Mouse (Mus musculus): ENCODE data around the gene Macrod2. TPM values are rescaled to one million over a fixed set of nuclear protein-coding genes. Genes with fewer than 3 reads are reported as not detected.

The Macrod2 gene
- total and polyA plus RNA-seq, 2 experiments from 2014 or later = 37.3 to 67.2 TPM

DNA sequence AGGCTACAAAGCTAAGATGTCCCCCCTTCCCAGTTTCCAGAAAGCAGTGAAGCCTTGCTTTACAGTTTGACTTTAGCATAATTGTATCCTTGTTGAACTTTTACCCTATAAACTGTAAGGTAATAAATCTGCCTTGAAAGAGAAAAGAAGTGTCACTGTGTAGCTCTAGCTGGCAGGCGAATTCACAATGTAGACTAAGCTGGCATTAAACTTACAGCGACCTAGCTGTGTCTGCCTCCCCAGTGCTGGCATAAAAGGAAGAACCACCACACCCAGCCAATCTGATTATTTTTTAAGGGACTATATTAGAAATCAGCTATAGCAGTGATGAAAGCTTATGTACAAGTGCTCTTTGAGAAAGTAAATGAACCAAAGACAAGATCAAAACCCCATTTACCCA, 1791.8 kb downstream of the Macrod2 start:
- no peak for DNase-seq (ENCODE audit: low spot score)
- ATAC-seq (ENCODE audit: low FRiP score) = no peak
- Histone ChIP-seq H3K27ac (ENCODE audit: low read depth, low read length) (no peak overlapping the region), H3K9ac (replicated peaks; ENCODE audit: low read length, poor library complexity, severe bottlenecking) (no peak overlapping the region), H3K36me3 (ENCODE audit: insufficient read depth, low read length) (no peaks in the 10 kb centered on the region), H3K4me1 (ENCODE audit: insufficient read depth, low read length) (no peaks in the 10 kb centered on the region; the same call in 1 of the 2 replicates), H3K9me3 (ENCODE audit: low read length) (no peaks in the 10 kb centered on the region), H3K27me3 (ENCODE audit: insufficient read depth, low read length) (no peaks in the 10 kb centered on the region), H3K4me3 (ENCODE audit: low read depth, low read length) (no peak overlapping the region), H3K4me2 (ENCODE audit: low read depth, low read length, poor library complexity, severe bottlenecking) (no peak overlapping the region)
- 41% methylated on average over 2 of the region's 2 CpGs for WGBS
- no peak for TF ChIP-seq CTCF (IDR thresholded peaks at IDR 0.05)

DNA sequence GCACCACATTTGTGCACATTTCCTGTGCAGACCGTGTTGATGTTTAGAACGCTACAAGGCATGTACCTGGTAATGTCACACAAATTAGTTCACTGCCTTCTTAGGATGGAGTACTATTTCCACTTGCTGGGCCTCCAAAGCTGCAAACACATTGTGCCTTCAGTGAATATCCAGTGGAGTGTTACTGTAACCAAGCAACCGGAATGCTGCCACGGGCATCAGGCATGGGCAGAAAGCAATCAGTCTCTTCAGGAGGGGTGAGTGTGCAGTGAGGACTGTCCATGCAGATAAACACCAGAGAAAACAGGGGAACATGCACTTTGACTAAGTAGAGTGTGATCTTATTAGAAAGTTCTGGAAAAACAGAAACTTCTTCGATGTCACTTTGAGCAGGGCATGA, 1792.3 kb downstream of the Macrod2 start:
- DNase-seq (ENCODE audit: low spot score) = peak; percentile 67
- no peaks in the 10 kb centered on the region for H3K36me3 ChIP-seq (ENCODE audit: insufficient read depth, low read length)
- H3K27ac ChIP-seq (ENCODE audit: low read depth, low read length) = no peak overlapping the region
- no peak for TF ChIP-seq CTCF (IDR thresholded peaks at IDR 0.05)
- no peaks in the 10 kb centered on the region for H3K27me3 ChIP-seq (ENCODE audit: insufficient read depth, low read length)
- ATAC-seq (ENCODE audit: low FRiP score) = peak; percentile 62; the same call in 1 of the 2 replicates
- no peaks in the 10 kb centered on the region; the same call in 1 of the 2 replicates for H3K4me1 ChIP-seq (ENCODE audit: insufficient read depth, low read length)
- 23% methylated on average over 5 of the region's 5 CpGs for WGBS
- H3K4me3 ChIP-seq (ENCODE audit: low read depth, low read length) = no peak overlapping the region
- no peaks in the 10 kb centered on the region for H3K9me3 ChIP-seq (ENCODE audit: low read length)
- H3K9ac ChIP-seq (replicated peaks; ENCODE audit: low read length, poor library complexity, severe bottlenecking) = no peak overlapping the region
- H3K4me2 ChIP-seq (ENCODE audit: low read depth, low read length, poor library complexity, severe bottlenecking) = no peak overlapping the region

DNA sequence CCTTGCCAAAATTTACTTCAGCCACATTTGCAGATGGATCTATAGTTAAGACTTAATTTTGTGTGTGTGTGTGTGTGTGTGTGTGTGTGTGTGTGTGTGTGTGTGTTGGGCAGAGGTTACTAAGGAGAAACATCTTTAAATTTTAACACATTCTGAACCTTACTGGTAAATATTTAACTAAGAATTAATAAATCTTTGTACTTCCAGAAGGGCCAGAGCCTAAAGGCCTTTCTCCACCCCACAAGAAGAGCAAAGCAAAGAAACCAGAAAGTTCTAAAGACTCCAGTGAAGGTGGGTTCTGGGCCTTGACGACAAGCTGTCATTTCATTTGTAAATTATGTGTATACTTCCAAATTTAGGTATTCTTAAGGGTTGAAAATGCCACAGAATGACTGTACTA, 1822.3 kb downstream of the Macrod2 start:
- Histone ChIP-seq H3K36me3 (ENCODE audit: insufficient read depth, low read length) (no peaks in the 10 kb centered on the region), H3K4me1 (ENCODE audit: insufficient read depth, low read length) (no peaks in the 10 kb centered on the region), H3K27ac (ENCODE audit: low read depth, low read length) (no peak overlapping the region), H3K9me3 (ENCODE audit: low read length) (no peaks in the 10 kb centered on the region), H3K27me3 (ENCODE audit: insufficient read depth, low read length) (no peaks in the 10 kb centered on the region), H3K4me3 (ENCODE audit: low read depth, low read length) (no peak overlapping the region), H3K4me2 (ENCODE audit: low read depth, low read length, poor library complexity, severe bottlenecking) (no peak overlapping the region), H3K9ac (replicated peaks; ENCODE audit: low read length, poor library complexity, severe bottlenecking) (no peak overlapping the region)
- no peak for ATAC-seq (ENCODE audit: low FRiP score)
- no peak for DNase-seq (ENCODE audit: low spot score)
- TF ChIP-seq CTCF (IDR thresholded peaks at IDR 0.05) = no peak
- WGBS = 79% methylated on average over 1 of the region's 1 CpGs

DNA sequence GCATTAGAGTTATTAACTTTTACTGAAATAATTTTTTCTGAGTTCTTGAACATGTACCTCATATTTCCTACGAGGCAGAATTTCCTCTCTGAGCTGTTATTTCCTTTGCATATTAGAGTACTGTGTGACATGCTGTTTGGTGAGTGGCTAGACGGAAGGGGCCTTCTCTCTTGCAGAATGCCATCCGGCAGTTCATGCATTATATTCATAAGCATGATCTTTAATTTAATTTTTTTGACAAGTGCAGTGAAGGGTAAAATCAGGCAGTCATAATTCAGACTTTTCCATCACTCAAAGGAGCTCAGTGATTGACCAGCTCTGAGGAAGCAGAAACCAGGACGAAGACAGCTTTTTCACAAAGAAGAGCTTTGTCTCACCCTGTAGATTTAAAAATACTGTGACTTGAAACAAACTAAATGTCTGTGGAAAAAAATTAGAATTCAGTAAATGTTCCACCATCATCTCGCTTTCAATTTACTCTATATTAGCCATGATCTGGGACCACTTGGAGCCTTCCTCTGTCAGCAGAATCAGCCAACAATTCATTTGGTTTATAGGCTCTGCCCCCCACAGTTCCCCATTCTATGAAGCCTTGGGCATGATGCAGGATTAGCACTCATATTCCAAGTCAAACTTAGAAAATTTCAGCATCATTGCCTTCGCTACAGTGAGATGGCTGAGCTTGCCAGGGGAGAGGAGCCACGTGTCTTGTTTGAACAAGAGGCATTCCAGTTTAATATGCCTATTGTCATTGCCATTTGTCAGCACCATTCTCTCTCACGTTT, 1827.2 kb downstream of the Macrod2 start:
- peak; percentile 58 for DNase-seq (ENCODE audit: low spot score)
- H3K27ac ChIP-seq (ENCODE audit: low read depth, low read length) = no peak overlapping the region

DNA sequence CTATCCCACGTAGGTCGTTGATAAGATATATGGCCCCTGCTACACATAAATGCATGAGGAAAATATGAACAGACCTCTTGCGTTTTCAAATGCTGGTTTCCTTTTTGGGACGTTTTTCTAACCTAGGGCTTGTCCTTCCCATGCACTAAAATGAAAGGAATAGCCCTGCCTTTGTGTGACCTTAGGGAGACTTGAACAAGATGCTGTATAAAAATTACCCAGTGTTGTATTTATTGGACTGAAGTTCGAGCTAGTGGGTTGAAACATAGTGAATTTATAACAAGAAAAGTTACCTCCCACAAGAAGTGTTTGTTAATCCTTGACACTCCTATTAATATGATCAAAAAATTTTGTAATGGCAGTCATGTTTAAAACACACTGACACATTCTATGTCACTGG, 1827.8 kb downstream of the Macrod2 start:
- Histone ChIP-seq H3K4me2 (ENCODE audit: low read depth, low read length, poor library complexity, severe bottlenecking) (no peak overlapping the region), H3K9me3 (ENCODE audit: low read length) (no peaks in the 10 kb centered on the region), H3K4me3 (ENCODE audit: low read depth, low read length) (no peak overlapping the region), H3K9ac (replicated peaks; ENCODE audit: low read length, poor library complexity, severe bottlenecking) (no peak overlapping the region), H3K27ac (ENCODE audit: low read depth, low read length) (no peak overlapping the region), H3K36me3 (ENCODE audit: insufficient read depth, low read length) (no peaks in the 10 kb centered on the region), H3K27me3 (ENCODE audit: insufficient read depth, low read length) (no peaks in the 10 kb centered on the region), H3K4me1 (ENCODE audit: insufficient read depth, low read length) (no peaks in the 10 kb centered on the region)
- ATAC-seq (ENCODE audit: low FRiP score) (no peak), DNase-seq (ENCODE audit: low spot score) (no peak)
- 80% methylated on average over 5 of the region's 5 CpGs for WGBS
- TF ChIP-seq CTCF (IDR thresholded peaks at IDR 0.05) = no peak

More for the DNA sequence above, 1827.2 kb downstream of the Macrod2 start:
- no peak overlapping the region for H3K4me2 ChIP-seq (ENCODE audit: low read depth, low read length, poor library complexity, severe bottlenecking)
- no peaks in the 10 kb centered on the region for H3K4me1 ChIP-seq (ENCODE audit: insufficient read depth, low read length)
- no peaks in the 10 kb centered on the region for H3K36me3 ChIP-seq (ENCODE audit: insufficient read depth, low read length)
- no peaks in the 10 kb centered on the region for H3K27me3 ChIP-seq (ENCODE audit: insufficient read depth, low read length)
- 49% methylated on average over 8 of the region's 8 CpGs for WGBS
- ATAC-seq (ENCODE audit: low FRiP score) = no peak
- H3K4me3 ChIP-seq (ENCODE audit: low read depth, low read length) = no peak overlapping the region
- TF ChIP-seq CTCF (IDR thresholded peaks at IDR 0.05) = no peak
- no peaks in the 10 kb centered on the region for H3K9me3 ChIP-seq (ENCODE audit: low read length)
- H3K9ac ChIP-seq (replicated peaks; ENCODE audit: low read length, poor library complexity, severe bottlenecking) = no peak overlapping the region

DNA sequence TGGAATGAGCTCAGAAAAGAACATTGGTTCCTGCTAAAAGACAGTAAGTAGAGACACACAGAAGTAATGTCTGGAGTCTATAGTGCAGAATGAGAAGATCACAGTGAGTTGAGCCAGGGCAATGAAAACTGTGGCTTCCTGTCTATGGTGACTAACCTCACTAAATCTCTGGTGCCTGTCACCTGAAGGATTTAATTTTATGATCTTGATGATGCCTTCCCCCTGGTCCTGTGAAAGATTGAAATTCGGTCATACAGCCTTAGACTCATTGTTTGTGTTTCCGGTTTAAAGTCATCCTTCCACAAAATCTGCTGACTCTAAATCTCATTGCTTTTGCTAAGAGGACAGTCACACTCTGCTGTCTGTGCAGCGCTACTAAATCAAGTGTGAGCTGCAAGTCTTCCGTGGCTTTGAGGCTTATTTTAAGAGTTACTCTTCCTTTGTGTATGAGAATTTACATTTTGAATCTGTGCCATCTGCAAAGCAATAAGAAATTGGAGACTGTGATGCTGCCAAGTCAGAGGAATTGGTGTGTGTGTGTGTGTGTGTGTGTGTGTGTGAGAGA, 1836.0 kb downstream of the Macrod2 start:
- Histone ChIP-seq H3K4me3 (ENCODE audit: low read depth, low read length) (no peak overlapping the region), H3K9me3 (ENCODE audit: low read length) (no peaks in the 10 kb centered on the region), H3K27ac (ENCODE audit: low read depth, low read length) (no peak overlapping the region), H3K4me1 (ENCODE audit: insufficient read depth, low read length) (no peaks in the 10 kb centered on the region), H3K36me3 (ENCODE audit: insufficient read depth, low read length) (no peaks in the 10 kb centered on the region), H3K27me3 (ENCODE audit: insufficient read depth, low read length) (no peaks in the 10 kb centered on the region), H3K9ac (replicated peaks; ENCODE audit: low read length, poor library complexity, severe bottlenecking) (no peak overlapping the region), H3K4me2 (ENCODE audit: low read depth, low read length, poor library complexity, severe bottlenecking) (no peak overlapping the region)
- WGBS = 58% methylated on average over 4 of the region's 4 CpGs
- DNase-seq (ENCODE audit: low spot score) (no peak), ATAC-seq (ENCODE audit: low FRiP score) (no peak)
- no peak for TF ChIP-seq CTCF (IDR thresholded peaks at IDR 0.05)

Data from midbrain, postnatal 0 days (tissue).